In genomic region chr11:94177841-94178585, GRCm38 (mm10) we compare ENCODE assay signal across 16 mouse cellular contexts.
"Had no signal": no experiment of that assay in that cellular context is flagged by ENCODE, and none has a peak within 500 bp of the region (broad histone marks: within the 10 kb centered on the region; RNA-seq: fewer than 3 reads in every experiment).

No protein-coding gene starts in this region.

- H3K9ac ChIP-seq: liver, embryonic 15.5 days; midbrain, embryonic 15.5 days; neural tube, embryonic 13.5 days had no signal

- ATAC-seq: lung, postnatal 0 days; midbrain, embryonic 15.5 days had no signal

- DNase-seq: kidney, adult 8-10 months; kidney, postnatal 25 days; lung, adult 2 months; lung, postnatal 36 days; retina, postnatal 1 day; right cerebral cortex, postnatal 14 days; thymus, adult 18-20 months; thymus, postnatal 36 days had no signal

- H3K27me3 ChIP-seq: midbrain, embryonic 15.5 days; neural tube, embryonic 13.5 days had no signal

- H3K4me2 ChIP-seq: liver, embryonic 11.5 days; liver, embryonic 15.5 days; midbrain, embryonic 15.5 days; neural tube, embryonic 13.5 days had no signal

- H3K4me3 ChIP-seq: left cerebral cortex, adult 2 months; limb, embryonic 10.5 days; liver, embryonic 15.5 days; midbrain, embryonic 15.5 days; neural tube, embryonic 13.5 days had no signal

- H3K9me3 ChIP-seq: limb, embryonic 10.5 days; liver, embryonic 15.5 days; midbrain, embryonic 15.5 days; neural tube, embryonic 13.5 days had no signal

- H3K36me3 ChIP-seq: limb, embryonic 10.5 days; liver, embryonic 15.5 days; midbrain, embryonic 15.5 days; neural tube, embryonic 13.5 days had no signal

- H3K27ac ChIP-seq: left cerebral cortex, adult 2 months; limb, embryonic 10.5 days; liver, embryonic 15.5 days; midbrain, embryonic 15.5 days; neural tube, embryonic 13.5 days; stomach, postnatal 0 days had no signal
